Mouse (Mus musculus) urinary bladder, postnatal 0 days (tissue): ENCODE measurements around the gene Gm19410. TPM values are rescaled to one million over a fixed set of nuclear protein-coding genes. Genes with fewer than 3 reads are reported as not detected.

Experiments
- microRNA-seq: library from miRNA; unstranded; fragments of <30 nt; microRNA quantifications from one replicate; pipeline ENCODE4, GENCODE M21; 2016
- polyA plus RNA-seq: library from polyadenylated mRNA; unstranded; fragments of >200 nt; fragmentation: Nextera tagmentation; extraction: Ambion mirVana; gene quantifications from 2 replicates; pipeline ENCODE4 v1.2.1, GENCODE M21; 2015

The Gm19410 gene
- polyA plus RNA-seq, result 0.02 and 0.04 TPM in 2 replicates

GRCm38 (mm10) chr8:35765499-35766193, at the start of gene Gm19410:
Gene Gm19410 (plus strand): TSS chr8:35765790.

Small RNA genes within 50 kb of the gene (microRNA-seq; reads per million reads assigned to microRNA genes)
- gene Gm44474, result not detected
